Mouse (Mus musculus) adrenal gland (tissue): ENCODE results near the gene Timm23.

Experiments used
- intact Hi-C: fragments of 180-260 bp; cut with DNase I; formaldehyde crosslinking; loops from one replicate; pipeline ENCODE4 v1.15.1; 2025

Timm23 gene

GRCm38 (mm10) chr14:32165278-32166061 lies 36.2 kb downstream of the Timm23 start:
- intact Hi-C loops: no loop called here

DNA sequence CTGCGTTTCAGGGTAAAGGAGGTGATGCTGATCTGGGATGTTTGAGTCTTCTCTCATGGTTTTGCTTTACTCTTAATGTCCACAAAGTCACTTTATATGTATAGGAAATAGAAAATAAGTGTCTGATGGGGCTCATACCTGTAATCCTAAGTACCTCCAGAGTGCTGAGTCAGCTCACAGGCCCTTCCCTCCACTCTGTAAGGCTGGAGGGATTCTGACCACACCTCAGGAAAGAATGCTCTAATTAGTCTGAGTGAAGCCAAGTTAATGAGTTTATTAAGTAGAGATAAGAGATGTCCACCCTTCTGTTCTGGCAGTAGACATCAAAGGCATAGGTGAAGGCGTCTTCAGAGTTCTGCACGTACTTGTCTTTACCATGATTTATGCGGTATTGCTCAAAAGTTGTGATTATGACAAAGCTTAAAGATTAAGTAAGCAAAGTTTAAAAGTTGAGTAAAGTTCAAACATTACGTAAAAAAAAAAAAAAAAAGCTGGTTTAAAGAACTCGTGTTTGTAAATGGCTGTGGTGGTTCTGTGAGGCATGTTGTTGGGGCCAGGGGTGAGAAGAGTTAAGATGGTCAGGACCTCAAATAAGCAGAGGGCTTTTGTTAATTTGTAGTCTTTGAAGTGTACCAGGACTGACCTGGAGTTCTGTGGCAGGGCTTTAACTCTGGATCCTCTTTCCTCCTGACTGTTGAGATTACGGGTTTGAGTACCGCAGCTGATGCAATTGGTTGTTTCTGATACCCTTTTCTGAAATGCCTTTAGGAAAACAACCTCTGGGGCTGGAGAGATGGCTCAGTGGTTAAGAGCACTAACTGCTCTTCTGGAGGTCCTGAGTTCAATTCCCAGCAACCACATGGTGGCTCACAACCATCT lies 37.3 kb downstream of the Timm23 start:
- intact Hi-C loops: loop anchor here (5.0 kb wide), 1 partner anchor 33 kb away; no protein-coding TSS in a partner anchor

DNA sequence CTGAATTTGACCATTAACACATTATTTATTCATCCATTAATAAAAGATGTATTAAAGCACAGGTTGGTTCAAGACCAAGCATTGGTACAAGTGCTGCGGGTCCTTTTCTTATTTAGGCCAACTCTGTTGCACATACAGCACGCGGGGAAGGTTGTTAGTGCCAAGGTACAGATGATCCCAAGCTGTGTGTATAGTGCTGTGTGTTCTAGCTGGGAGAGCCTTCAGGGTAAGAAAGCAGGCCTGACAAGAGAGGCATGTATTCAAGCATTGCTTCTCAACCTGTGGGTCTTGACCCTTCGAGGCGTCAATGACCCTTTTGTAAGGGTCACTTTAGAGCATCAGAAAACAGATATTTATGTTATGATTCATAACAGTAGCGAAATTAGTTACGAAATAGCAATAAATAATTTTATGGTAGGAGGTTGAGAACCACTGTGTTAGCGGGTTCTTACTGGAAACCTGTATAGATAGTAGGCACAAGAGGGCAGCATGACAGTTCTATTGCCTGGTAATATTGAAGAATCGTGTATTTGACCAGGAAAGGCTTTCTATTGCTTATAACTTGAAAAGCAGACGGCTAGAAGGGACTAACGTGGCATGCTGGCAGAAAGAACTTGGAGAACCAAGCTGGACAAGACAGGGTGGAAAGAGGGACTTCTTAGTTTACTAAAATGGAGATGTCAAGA lies 38.4 kb downstream of the Timm23 start:
- intact Hi-C loops: loop anchor here (5.0 kb wide), 1 partner anchor 34 kb away; no protein-coding TSS in a partner anchor

GRCm38 (mm10) chr14:32162231-32162630 lies 39.5 kb downstream of the Timm23 start:
- intact Hi-C loops: loop anchor here (5.0 kb wide), 1 partner anchor 35 kb away; no protein-coding TSS in a partner anchor

DNA sequence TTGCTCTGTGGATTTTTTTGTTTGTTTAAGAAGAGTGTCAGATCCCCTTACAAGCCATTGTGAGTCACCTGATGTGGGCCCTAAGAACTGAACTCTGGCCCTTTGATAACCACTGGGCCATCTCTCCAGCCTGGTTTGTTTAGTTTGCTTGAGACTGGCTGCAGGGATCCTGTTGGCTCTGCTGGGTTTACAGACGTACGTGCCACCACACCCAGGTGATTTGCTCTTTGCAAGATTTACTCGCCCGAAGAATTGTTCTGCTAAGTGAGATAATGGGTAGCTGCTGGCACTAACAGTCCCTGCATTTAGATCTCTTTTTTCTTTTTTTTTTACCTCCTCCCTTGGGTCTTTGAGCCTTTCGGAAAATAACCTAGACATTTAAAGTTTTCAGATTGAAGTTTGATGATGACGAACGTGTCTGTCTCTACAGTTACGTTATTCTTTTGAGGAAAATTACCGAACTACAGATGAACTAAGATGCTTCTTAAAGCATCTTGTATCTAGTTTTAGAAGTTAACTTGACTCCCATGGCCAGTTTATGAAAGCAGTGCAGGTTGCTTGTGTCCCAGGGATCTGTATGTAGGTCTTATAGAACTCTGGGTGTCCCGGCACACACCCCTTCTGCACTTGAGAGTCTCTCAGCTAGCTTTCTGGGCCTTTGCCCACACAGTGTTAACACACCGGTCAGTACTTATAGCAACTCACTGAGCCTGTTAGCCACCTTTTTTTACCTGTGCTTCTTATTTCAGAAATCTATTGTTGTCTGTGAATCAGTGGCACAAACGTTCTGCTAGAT lies 40.4 kb downstream of the Timm23 start:
- intact Hi-C loops: loop anchor here (5.0 kb wide), 1 partner anchor 36 kb away; no protein-coding TSS in a partner anchor

- intact Hi-C loops: loop anchor here (5.0 kb wide), 1 partner anchor 37 kb away; no protein-coding TSS in a partner anchor
Measured at GRCm38 (mm10) chr14:32160563-32160962, 41.1 kb downstream of the Timm23 start.

DNA sequence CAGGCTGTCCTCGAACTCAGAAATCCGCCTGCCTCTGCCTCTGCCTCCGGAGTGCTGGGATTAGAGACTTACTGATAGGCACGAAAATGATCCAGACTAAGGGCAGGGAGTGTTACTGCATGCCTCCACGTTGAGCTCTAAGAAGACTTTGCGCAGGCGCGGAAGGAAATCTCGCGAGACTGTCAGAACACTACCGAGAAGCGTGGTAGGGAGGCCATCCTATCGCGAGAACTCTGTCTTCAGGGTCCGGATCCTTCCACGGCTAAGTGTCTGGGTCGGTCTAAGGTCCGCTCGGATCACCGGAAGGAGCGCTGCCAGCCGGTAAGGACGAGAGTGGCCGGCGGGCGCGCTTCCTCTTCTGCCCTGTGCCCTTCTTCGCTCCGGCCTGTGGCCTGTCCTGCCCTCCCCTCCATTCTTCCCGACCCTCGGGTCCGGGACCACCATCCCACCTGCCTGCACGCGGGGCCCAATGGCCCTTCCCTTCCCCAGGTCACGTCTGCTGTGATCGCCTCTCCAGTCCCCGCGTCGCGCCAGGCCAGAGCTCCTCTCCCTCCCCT lies 41.9 kb downstream of the Timm23 start, which contains the start of gene Ncoa4:
Gene Ncoa4 (plus strand): TSS at position 176 of the 557 bp plus-strand sequence.
- intact Hi-C loops: loop anchor here (5.0 kb wide), 1 partner anchor 38 kb away; no protein-coding TSS in a partner anchor

DNA sequence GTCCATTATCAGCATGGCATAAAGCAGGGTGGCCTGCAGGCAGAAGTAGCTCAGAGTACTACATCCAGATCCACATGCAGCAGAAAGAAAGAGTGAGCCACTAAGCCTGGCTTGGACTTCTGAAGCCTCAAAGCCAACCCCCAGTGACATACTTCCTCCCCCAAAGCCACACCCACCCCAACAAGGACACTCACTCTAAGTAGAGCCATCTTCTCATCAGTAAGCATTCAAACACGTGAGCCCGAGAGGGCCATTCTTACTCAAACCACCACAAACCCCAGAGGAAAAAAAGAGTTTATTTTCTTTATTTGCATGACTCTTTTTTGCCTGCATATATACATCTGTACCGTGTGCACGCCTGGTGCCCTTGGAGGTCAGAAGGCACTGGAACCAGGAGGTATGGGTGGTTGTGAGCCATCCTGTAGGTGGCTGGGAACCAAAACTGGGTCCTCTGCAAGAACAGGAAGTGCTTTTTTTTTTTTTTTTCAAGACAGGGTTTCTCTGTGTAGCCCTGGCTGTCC lies 42.5 kb downstream of the Timm23 start:
- intact Hi-C loops: no loop called here

DNA sequence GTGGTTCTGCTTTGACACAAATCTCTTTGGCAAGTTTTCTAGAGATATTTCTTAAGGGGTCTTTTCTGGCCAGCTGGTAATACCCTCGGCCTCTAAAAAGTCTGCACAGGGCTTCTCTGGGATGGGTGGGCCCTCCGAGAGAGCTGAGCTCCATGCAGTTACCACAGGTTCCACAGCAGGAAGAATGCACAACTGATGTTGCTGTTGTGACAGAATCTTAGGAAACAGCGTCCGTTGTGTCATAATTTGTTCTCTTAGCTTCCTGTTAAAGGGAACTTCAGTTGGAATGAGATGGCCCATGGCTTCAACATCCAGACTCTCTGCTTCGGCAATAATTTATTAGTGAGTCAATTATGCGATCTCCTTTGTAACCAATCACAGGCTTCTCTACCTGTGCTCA lies 46.9 kb downstream of the Timm23 start:
- intact Hi-C loops: no loop called here

DNA sequence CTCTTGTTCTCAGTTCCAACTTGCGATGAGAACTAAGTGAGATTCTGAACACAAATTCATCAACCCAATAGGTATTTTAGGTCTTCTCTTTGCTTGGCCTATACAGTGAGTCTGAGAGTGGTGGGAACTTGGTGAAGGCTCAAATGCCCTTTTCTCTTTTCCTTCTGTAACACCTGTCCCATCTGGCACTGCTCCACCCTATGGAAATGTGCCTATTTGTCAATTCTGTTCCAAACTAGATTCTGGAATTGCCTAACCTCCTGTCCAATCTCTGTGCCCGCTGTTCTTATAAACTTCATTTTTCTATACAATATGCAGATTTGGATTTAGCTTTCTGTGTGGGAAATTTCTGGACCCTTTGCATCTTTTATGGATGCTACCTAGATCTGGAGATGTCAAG lies 48.5 kb downstream of the Timm23 start:
- intact Hi-C loops: no loop called here

DNA sequence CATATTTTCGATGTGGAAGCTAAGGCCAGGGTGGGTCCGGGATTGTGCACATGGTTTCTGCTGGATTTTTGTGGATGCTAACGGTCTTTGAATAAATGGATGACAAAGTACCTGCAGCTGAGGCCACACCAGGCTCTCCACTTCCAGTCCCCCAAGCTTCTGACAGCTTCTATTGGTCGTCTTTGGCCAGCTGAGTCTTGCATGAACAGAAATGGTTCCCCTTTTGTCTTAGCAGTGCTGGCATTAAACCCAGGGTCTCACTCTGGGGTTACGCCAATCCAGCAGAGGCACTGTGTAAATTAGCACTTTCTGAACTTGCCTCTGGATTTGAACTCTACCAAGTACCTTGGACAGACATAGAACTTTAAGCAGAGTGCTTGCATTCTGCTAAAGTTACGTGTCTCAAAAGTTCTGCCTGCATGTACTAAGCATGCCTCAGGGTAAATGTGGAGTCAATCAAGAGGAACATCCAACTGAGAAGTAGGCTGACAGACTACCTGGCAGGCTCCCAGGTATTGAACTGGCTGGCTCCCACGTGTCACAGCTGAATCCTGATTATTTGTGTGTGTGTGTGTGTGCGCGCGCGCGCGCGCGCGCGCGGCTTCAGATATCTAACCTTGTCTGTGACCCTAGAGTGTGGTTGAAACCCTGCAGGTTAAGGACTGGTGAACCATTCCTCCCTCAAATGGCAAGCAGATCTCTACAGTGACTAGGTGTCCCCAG lies 49.3 kb downstream of the Timm23 start:
- intact Hi-C loops: no loop called here

DNA sequence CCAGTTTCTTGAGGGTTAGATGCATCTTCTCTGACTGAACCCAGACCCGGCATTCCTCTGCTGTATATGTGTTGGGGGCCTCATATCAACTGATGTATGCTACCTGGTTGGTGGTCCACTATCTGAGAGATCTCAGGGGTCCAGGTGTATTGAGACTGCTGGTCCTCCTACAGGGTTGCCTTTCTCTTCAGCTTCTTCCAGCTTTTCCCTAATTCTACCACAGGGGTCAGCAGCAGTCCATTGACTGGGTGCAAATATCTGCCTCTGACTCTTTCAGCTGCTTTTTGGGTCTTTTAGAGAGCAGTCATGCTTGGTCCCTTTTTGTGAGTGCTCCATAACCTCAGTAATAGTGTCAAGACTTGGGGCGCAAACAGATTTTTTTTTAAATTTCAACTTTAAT lies 50.8 kb downstream of the Timm23 start:
- intact Hi-C loops: no loop called here

GRCm38 (mm10) chr14:32146578-32146977 lies 55.1 kb downstream of the Timm23 start:
- intact Hi-C loops: no loop called here

GRCm38 (mm10) chr14:32145809-32146511 lies 55.7 kb downstream of the Timm23 start:
- intact Hi-C loops: no loop called here

GRCm38 (mm10) chr14:32145401-32145800 lies 56.3 kb downstream of the Timm23 start:
- intact Hi-C loops: no loop called here

DNA sequence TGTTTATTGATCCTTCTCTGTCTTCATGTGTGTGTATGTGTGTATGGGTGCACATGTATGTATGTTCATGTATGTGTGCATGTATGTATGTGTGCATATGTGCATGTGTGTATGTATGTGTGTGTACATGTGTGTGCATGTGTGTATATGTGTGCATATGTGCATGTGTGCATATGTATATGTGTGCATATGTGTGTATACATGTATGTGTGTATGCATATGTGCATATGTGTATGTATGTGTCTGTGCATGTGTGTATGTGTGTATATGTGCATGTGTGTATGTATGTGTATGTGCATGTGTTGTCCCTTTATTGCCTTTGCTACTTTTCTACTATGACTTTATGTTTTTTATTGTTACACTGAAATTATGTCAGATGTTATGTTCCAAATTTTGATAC lies 57.0 kb downstream of the Timm23 start:
- intact Hi-C loops: no loop called here

DNA sequence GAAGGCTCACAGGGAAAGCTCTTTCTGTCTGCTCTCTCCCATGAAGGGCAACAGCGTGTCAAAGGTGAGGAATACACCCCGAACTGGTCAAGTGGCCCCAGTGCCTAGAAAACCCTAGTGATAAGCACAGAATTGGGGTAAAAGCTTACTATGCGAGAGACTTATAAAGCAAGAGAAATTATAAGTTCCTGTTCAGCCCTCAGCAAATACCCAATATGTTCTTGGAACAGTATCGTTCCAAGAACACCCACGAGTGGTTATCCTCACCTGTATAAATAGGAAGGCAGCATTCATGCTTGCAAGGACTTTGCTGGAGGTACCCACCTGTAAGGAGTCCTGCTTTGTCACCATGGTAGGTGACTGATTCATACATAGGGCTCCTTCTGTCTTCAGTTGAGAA lies 60.0 kb downstream of the Timm23 start, which contains the start of gene Msmb:
Gene Msmb (plus strand): TSS at position 301 of the 400 bp plus-strand sequence.
- intact Hi-C loops: no loop called here

DNA sequence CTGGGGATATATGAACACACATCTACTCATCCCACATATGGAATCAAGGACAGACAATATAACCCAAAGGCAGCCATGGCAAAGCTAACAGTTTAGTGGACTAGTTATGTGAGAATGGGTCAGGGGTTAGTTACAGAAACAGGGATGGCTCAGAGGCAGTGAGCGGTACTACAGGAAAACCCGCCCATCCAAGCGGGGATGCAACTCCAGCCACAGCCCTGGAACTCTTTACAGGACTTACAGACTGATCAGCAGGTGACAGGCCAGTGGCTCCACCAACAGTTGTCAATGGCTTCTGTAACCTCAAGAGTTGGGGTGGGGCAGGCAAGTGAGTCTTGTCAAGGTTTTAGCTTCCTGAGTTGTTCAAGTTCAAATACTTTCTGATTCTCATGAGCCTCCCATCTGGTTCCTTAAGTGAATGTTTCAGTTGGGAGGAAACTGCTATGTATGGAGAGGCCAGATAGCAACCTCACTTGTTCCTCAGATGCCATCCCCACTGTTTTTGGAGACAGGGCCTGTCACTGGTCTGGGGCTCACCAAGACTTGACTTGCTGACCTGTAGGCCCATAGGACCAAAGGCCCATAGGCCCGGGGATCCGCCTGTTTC lies 61.2 kb downstream of the Timm23 start:
- intact Hi-C loops: no loop called here
